Mouse (Mus musculus) CH12.LX (cell line): Measurements from ENCODE around the gene Fndc10. TPM values are rescaled to one million over a fixed set of nuclear protein-coding genes. Genes with fewer than 3 reads are reported as not detected.

Experiments used
- DNase-seq: peaks from one replicate; pipeline ENCODE4 v3.0.0-alpha.2; 2013; ENCODE audit errors: extremely low read depth
- H3K27ac ChIP-seq: 2 replicates; pipeline ENCODE4 v1.5.1; 2012; ENCODE audit warnings: low read depth, mild to moderate bottlenecking, control low read depth, moderate library complexity; ENCODE audit not compliant: insufficient read depth
- H3K27me3 ChIP-seq: replicated peaks from 2 replicates; pipeline ENCODE3; 2012; ENCODE audit warnings: inconsistent platforms
- H3K36me3 ChIP-seq, 2 experiments: replicated peaks in 1 of 2; 2 replicates each; pipeline versions ENCODE3 to v1.6.1; 2012; ENCODE audit warnings: inconsistent platforms in 1 of 2, low read length in 1 of 2, mild to moderate bottlenecking in 1 of 2, mixed read lengths in 1 of 2, moderate library complexity in 1 of 2; ENCODE audit not compliant: control insufficient read depth in 1 of 2, insufficient read depth in 1 of 2
- H3K4me1 ChIP-seq, 2 experiments: 2 replicates each; pipeline ENCODE4 v1.6.1; 2012; ENCODE audit warnings: inconsistent platforms in 1 of 2, moderate library complexity in 1 of 2; ENCODE audit not compliant: insufficient read depth in 2 of 2, control insufficient read depth in 1 of 2
- H3K4me2 ChIP-seq: 2 replicates; pipeline ENCODE4 v1.6.1; 2012; ENCODE audit warnings: low read depth, mild to moderate bottlenecking, control low read depth; ENCODE audit not compliant: poor library complexity, insufficient read depth, severe bottlenecking
- H3K4me3 ChIP-seq, 3 experiments: fragments of 150-350 bp in 1 of 3; sonication (generic) in 1 of 3; replicated peaks in 1 of 3; 2 replicates each; pipeline versions ENCODE3 to v1.5.1; 2011 to 2012; ENCODE audit warnings: low read depth in 2 of 3, low read length in 2 of 3, mild to moderate bottlenecking in 2 of 3, moderate library complexity in 2 of 3, control low read depth in 1 of 3, improper control_type of control experiment in 1 of 3, inconsistent platforms in 1 of 3, mixed read lengths in 1 of 3; ENCODE audit not compliant: poor library complexity in 1 of 3
- H3K79me2 ChIP-seq: replicated peaks from 2 replicates; pipeline ENCODE4 v1.6.1; 2012; ENCODE audit warnings: mild to moderate bottlenecking, moderate library complexity; ENCODE audit not compliant: control insufficient read depth, poor library complexity, insufficient read depth, severe bottlenecking; ENCODE audit errors: extremely low read depth
- H3K9ac ChIP-seq: 2 replicates; pipeline ENCODE4 v1.6.1; 2012; ENCODE audit warnings: low read depth, mild to moderate bottlenecking, control low read depth, moderate library complexity; ENCODE audit not compliant: insufficient read depth
- H3K9me3 ChIP-seq: replicated peaks from 2 replicates; pipeline ENCODE3; 2012; ENCODE audit warnings: low read length, inconsistent platforms, mixed read lengths
- BHLHE40 ChIP-seq: IDR thresholded peaks from 2 replicates; pipeline ENCODE4 v1.6.1; 2011; ENCODE audit warnings: mild to moderate bottlenecking, low read depth, low read length, improper control_type of control experiment
- CHD1 ChIP-seq: IDR thresholded peaks from 2 replicates; pipeline ENCODE4 v1.6.1; 2012; ENCODE audit warnings: low read depth, low read length, improper control_type of control experiment, inconsistent platforms
- EP300 ChIP-seq: IDR thresholded peaks from 2 replicates; pipeline ENCODE4 v1.6.1; 2011; ENCODE audit warnings: low read length, improper control_type of control experiment
- ETS1 ChIP-seq: conservative IDR thresholded peaks from 2 replicates; pipeline ENCODE4 v1.6.1; 2012; ENCODE audit warnings: low read depth, mild to moderate bottlenecking, inconsistent platforms, low read length, improper control_type of control experiment, moderate library complexity
- GABPA ChIP-seq: IDR thresholded peaks from 2 replicates; pipeline ENCODE4 v1.6.1; 2012; ENCODE audit warnings: low read depth, low read length, improper control_type of control experiment, inconsistent platforms; ENCODE audit not compliant: insufficient replicate concordance
- HCFC1 ChIP-seq: IDR thresholded peaks from 2 replicates; pipeline ENCODE4 v1.6.1; 2012; ENCODE audit warnings: low read depth, mild to moderate bottlenecking, inconsistent platforms, low read length, improper control_type of control experiment
- IRF4 ChIP-seq: IDR thresholded peaks from 2 replicates; pipeline ENCODE4 v1.6.1; 2014; ENCODE audit warnings: low read depth, mild to moderate bottlenecking, inconsistent platforms, low read length, improper control_type of control experiment
- JUND ChIP-seq: conservative IDR thresholded peaks from 2 replicates; pipeline ENCODE4 v1.6.1; 2011; ENCODE audit warnings: low read depth, low read length, improper control_type of control experiment
- KAT2A ChIP-seq: IDR thresholded peaks from 2 replicates; pipeline ENCODE4 v1.6.1; 2012; ENCODE audit warnings: low read length, improper control_type of control experiment, inconsistent platforms; ENCODE audit not compliant: insufficient replicate concordance
- MXI1 ChIP-seq: IDR thresholded peaks from 2 replicates; pipeline ENCODE4 v1.6.1; 2011; ENCODE audit warnings: mild to moderate bottlenecking, low read depth, low read length, improper control_type of control experiment
- NELFE ChIP-seq: IDR thresholded peaks from 2 replicates; pipeline ENCODE4 v1.6.1; 2011; ENCODE audit warnings: low read depth, low read length, improper control_type of control experiment
- NRF1 ChIP-seq: IDR thresholded peaks from 2 replicates; pipeline ENCODE4 v1.6.1; 2014; ENCODE audit warnings: low read depth, mild to moderate bottlenecking, inconsistent platforms, low read length, improper control_type of control experiment, moderate library complexity
- PAX5 ChIP-seq: IDR thresholded peaks from 2 replicates; pipeline ENCODE4 v1.6.1; 2012; ENCODE audit warnings: low read length, inconsistent platforms, mixed read lengths
- POLR2A ChIP-seq: IDR thresholded peaks from 2 replicates; pipeline ENCODE4 v1.6.1; 2011; ENCODE audit warnings: low read depth, mild to moderate bottlenecking, improper control_type of control experiment, low read length
- POLR2AphosphoS2 ChIP-seq: IDR thresholded peaks from 2 replicates; pipeline ENCODE4 v1.6.1; 2011; ENCODE audit warnings: low read depth, low read length, improper control_type of control experiment
- RAD21 ChIP-seq: IDR thresholded peaks from 2 replicates; pipeline ENCODE4 v1.6.1; 2011; ENCODE audit warnings: low read depth, mild to moderate bottlenecking, low read length, improper control_type of control experiment, moderate library complexity
- RCOR1 ChIP-seq: conservative IDR thresholded peaks from 2 replicates; pipeline ENCODE4 v1.6.1; 2012; ENCODE audit warnings: low read depth, mild to moderate bottlenecking, inconsistent platforms, low read length, improper control_type of control experiment
- SIN3A ChIP-seq: IDR thresholded peaks from 2 replicates; pipeline ENCODE4 v1.6.1; 2012; ENCODE audit warnings: low read length, improper control_type of control experiment, inconsistent platforms
- SMC3 ChIP-seq: IDR thresholded peaks from 2 replicates; pipeline ENCODE4 v1.6.1; 2011; ENCODE audit warnings: low read depth, low read length, improper control_type of control experiment
- TBP ChIP-seq: conservative IDR thresholded peaks from 2 replicates; pipeline ENCODE4 v1.6.1; 2011; ENCODE audit warnings: low read depth, low read length, improper control_type of control experiment
- USF1 ChIP-seq: IDR thresholded peaks from 2 replicates; pipeline ENCODE4 v1.6.1; 2014; ENCODE audit warnings: low read depth, mild to moderate bottlenecking, inconsistent platforms, low read length, improper control_type of control experiment
- ZC3H11A ChIP-seq: IDR thresholded peaks from 2 replicates; pipeline ENCODE4 v1.6.1; 2012; ENCODE audit warnings: low read depth, mild to moderate bottlenecking, inconsistent platforms, low read length, improper control_type of control experiment
- ZKSCAN1 ChIP-seq: IDR thresholded peaks from 2 replicates; pipeline ENCODE4 v1.6.1; 2012; ENCODE audit warnings: low read depth, inconsistent platforms, low read length, improper control_type of control experiment, borderline replicate concordance
- ZMIZ1 ChIP-seq: IDR thresholded peaks from 2 replicates; pipeline ENCODE4 v1.6.1; 2012; ENCODE audit warnings: low read depth, mild to moderate bottlenecking, inconsistent platforms, low read length, improper control_type of control experiment
- dilution Hi-C: fragments of 300-500 bp; cut with MboI; formaldehyde crosslinking; loops from 2 replicates; pipeline ENCODE4 v1.14.3; 2020; ENCODE audit warnings: low sequenced_read_pairs; ENCODE audit not compliant: extremely low pct_unique_long_range_greater_than_20kb, extremely low pct_ligation_motif_present
- in situ Hi-C: fragments of 300-500 bp; cut with MboI; formaldehyde crosslinking; loops from 3 replicates; pipeline ENCODE4 v1.14.3; 2019; ENCODE audit warnings: low sequenced_read_pairs, low pct_ligation_motif_present, low pct_unique_long_range_greater_than_20kb, mixed read lengths
- polyA plus RNA-seq: library from polyadenylated mRNA; unstranded; fragments of >175 nt; gene quantifications from 2 replicates; pipeline ENCODE4 v1.2.1, GENCODE M21; 2012; ENCODE audit warnings: low read depth; ENCODE audit not compliant: insufficient read length
- total RNA-seq, 2 experiments: library from RNA; depleted of rRNA; stranded (reverse); fragments of 300-350 nt in 1 of 2; fragments of >200 nt in 1 of 2; gene quantifications; 2 replicates each; pipeline ENCODE4 v1.2.3; 2012 to 2014

Gene Fndc10
- total and polyA plus RNA-seq, 3 experiments = 1.3 to 3.2 (median 1.7) TPM

DNA sequence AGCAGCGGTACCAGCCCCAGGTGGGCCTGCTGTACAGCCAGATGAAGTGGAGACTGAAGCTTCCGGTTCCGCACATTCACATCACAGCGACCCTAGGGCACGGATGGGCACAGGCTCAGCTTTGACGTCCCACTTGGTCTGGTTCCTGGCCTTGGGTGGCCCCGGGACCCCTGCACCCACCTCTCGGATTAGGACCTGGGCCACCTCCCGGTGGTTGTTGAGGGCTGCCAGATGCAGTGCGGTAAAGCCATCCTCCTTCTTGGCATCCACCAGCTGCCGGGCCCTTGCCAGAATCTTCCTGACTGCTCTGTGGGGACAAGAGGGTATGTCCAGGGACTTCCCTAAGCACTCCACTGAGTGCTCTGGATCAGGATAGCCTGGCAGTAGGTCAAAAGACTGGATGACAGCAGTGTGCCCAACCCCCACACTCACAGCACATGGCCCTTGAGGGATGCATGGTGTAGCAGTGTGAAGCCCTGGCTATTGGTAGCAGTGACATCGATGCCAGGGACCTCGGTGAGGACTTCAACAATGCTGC, 37.9 kb upstream of the Fndc10 start:
- in situ Hi-C loops (no loop called here), dilution Hi-C loops (no loop called here)
- no peaks in the 10 kb centered on the region for H3K9me3 ChIP-seq
- H3K9ac ChIP-seq = no peak overlapping the region
- no peak for DNase-seq
- H3K79me2 ChIP-seq = no peaks in the 10 kb centered on the region
- H3K27me3 ChIP-seq = no peaks in the 10 kb centered on the region
- TF ChIP-seq ZC3H11A (no peak), SMC3 (no peak), ZMIZ1 (no peak), PAX5 (no peak), BHLHE40 (no peak), EP300 (no peak), SIN3A (no peak), KAT2A (no peak), ZKSCAN1 (no peak), ETS1 (no peak), JUND (no peak)
- H3K4me1 ChIP-seq = peaks cover 3 to 5% of the 10 kb centered on the region in 2 experiments; a peak in 3 of 4 replicates
- H3K4me3 ChIP-seq = no peak overlapping the region
- no peak overlapping the region for H3K4me2 ChIP-seq
- H3K27ac ChIP-seq = no peak overlapping the region
- H3K36me3 ChIP-seq = peaks cover 94 to 99% of the 10 kb centered on the region in 2 experiments

DNA sequence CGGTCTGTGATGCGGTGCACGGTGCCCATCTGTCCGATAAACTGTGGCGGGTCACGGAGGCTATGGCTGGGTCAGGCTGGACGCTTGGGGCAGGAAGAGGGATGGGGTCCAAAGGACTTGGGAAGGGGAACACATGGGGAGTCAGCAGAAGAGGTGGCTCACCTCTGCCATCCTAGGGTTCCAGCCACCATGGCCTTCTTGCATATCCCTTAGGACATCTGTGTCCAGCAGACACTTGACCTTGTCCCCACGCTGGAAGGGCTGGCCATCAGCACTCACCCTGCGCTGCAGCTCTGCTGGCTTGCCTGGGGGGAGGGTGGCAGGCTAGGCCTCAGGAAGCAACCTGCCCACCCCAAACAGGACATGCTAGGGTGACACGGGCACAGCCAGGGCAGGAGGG, 35.2 kb upstream of the Fndc10 start:
- Histone ChIP-seq H3K9ac (no peak overlapping the region), H3K79me2 (no peaks in the 10 kb centered on the region), H3K9me3 (no peaks in the 10 kb centered on the region), H3K36me3 (peaks cover 75 to 95% of the 10 kb centered on the region in 2 experiments), H3K27ac (no peak overlapping the region; the same call in 1 of the 2 replicates), H3K4me1 (peaks cover 3 to 5% of the 10 kb centered on the region in 2 experiments; a peak in 3 of 4 replicates), H3K4me2 (no peak overlapping the region), H3K27me3 (no peaks in the 10 kb centered on the region), H3K4me3 (no peak overlapping the region)
- dilution Hi-C loops (no loop called here), in situ Hi-C loops (no loop called here)
- DNase-seq = no peak
- TF ChIP-seq POLR2AphosphoS2 (no peak), RAD21 (no peak), CHD1 (no peak), POLR2A (no peak), EP300 (no peak), NELFE (no peak), JUND (no peak), RCOR1 (no peak), SMC3 (no peak), MXI1 (no peak), USF1 (no peak), KAT2A (no peak), HCFC1 (no peak), NRF1 (no peak), IRF4 (no peak), ZMIZ1 (no peak), GABPA (no peak), TBP (no peak)
